Mouse (Mus musculus): ENCODE results near the gene Fmnl3. TPM values are rescaled to one million over a fixed set of nuclear protein-coding genes. Genes with fewer than 3 reads are reported as not detected.
A peak's percentile ranks its signal among the peaks of the same experiment; 100 is the strongest.

Fmnl3 gene
- polyA plus RNA-seq, 1 experiment from 2014 or later, result 28.9 TPM

- Histone ChIP-seq H3K36me3 (peaks cover 27% of the 10 kb centered on the region), H3K4me2 (replicated peaks) (no peak overlapping the region), H3K4me3 (replicated peaks) (no peak overlapping the region), H3K27ac (replicated peaks) (0 out of 2 replicates have a peak overlapping the region, but pooled peaks have one; percentile 7), H3K9me3 (replicated peaks) (no peaks in the 10 kb centered on the region), H3K4me1 (peaks cover 42% of the 10 kb centered on the region), H3K9ac (no peak overlapping the region), H3K27me3 (no peaks in the 10 kb centered on the region)
- WGBS, result 64% methylated on average over 15 of the region's 15 CpGs
- ATAC-seq (ENCODE audit: insufficient number of reproducible peaks, low FRiP score, low TSS enrichment, low read depth), result no peak; the same call in 1 of the 2 replicates
These were observed 29.4 kb upstream of the Fmnl3 start for GRCm38 (mm10) chr15:99399503-99400245.

GRCm38 (mm10) chr15:99397622-99398021, 27.3 kb upstream of the Fmnl3 start:
- H3K4me2 ChIP-seq (replicated peaks), result no peak overlapping the region
- no peaks in the 10 kb centered on the region for H3K9me3 ChIP-seq (replicated peaks)
- H3K36me3 ChIP-seq, result peaks cover 9% of the 10 kb centered on the region
- no peak overlapping the region for H3K9ac ChIP-seq
- 75% methylated on average over 2 of the region's 2 CpGs for WGBS
- no peak overlapping the region for H3K27ac ChIP-seq (replicated peaks)
- no peak for ATAC-seq (ENCODE audit: insufficient number of reproducible peaks, low FRiP score, low TSS enrichment, low read depth)
- peaks cover 50% of the 10 kb centered on the region for H3K4me1 ChIP-seq
- no peaks in the 10 kb centered on the region for H3K27me3 ChIP-seq
- no peak overlapping the region for H3K4me3 ChIP-seq (replicated peaks)

DNA sequence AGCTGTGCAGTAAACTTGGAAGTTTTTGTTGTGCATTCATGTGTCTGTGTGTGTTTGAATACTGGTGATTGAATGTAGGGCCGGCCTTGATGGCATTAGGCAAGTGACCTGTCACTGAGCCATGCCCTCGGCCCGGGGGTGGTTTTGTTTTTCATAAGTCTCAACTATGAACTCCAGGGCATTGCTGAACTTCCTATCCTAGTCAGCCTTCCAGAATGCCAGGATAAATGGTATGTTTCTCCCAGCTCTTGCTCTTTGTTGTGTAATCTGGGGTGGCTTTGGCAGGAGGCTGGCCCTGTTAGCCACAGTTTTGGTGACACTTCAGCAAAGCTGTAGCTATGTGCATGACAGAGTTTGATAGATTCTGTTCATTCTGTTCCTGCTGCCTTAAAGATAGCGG, 26.6 kb upstream of the Fmnl3 start:
- no peak for ATAC-seq (ENCODE audit: insufficient number of reproducible peaks, low FRiP score, low TSS enrichment, low read depth)
- WGBS, result 64% methylated on average over 4 of the region's 4 CpGs
- no peaks in the 10 kb centered on the region for H3K27me3 ChIP-seq
- H3K4me3 ChIP-seq (replicated peaks), result no peak overlapping the region
- no peaks in the 10 kb centered on the region for H3K9me3 ChIP-seq (replicated peaks)
- no peak overlapping the region for H3K9ac ChIP-seq
- H3K36me3 ChIP-seq, result 0 out of 2 replicates have a peak, but pooled peaks cover 3% of the 10 kb centered on the region
- no peak overlapping the region for H3K4me2 ChIP-seq (replicated peaks)
- peaks cover 55% of the 10 kb centered on the region for H3K4me1 ChIP-seq
- no peak overlapping the region for H3K27ac ChIP-seq (replicated peaks)

- no peak for ATAC-seq (ENCODE audit: insufficient number of reproducible peaks, low FRiP score, low TSS enrichment, low read depth)
These were observed 26.2 kb upstream of the Fmnl3 start for GRCm38 (mm10) chr15:99396462-99396861.

DNA sequence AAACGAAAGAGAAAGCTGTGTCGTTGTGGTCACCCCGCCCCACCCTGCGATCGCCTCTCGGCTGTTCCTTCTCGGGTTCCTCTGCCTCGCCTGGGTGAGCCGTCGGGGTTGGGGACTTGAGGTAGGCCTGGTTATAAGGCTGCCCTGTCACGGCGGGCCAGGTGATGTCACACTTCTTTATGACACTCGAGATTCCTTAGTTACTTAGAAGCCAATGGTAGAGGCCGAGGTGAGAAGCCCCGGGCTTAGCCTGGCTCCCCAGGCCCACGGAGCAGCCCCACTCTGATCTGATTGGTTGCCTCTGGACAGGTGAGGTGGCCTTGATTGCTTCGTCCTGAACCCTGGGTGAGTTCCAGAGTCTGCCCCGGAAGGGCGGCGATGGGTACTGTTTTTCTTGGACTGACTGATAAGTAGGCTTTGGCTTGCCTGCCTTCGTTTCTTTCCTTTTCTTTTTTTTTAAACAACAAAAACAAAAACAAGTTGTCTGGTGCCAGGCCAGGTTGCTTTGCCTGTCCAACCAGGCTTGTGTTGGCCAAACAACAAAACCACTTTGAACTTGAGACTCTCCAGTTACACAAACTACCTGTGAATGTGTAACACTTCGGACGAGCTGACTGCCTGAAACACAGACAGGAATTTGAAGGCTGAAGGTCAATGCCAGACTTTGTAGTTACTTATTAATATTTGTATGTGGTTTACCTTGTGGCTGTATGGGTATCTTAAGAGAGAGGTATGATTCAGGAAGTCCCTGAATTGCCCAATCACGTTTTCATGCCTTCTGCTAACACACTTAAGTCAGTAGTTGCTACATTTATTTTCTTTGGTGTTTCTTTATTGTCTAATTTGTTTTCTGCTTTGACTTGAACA, 23.3 kb upstream of the Fmnl3 start:
- no peaks in the 10 kb centered on the region for H3K36me3 ChIP-seq
- ATAC-seq (ENCODE audit: insufficient number of reproducible peaks, low FRiP score, low TSS enrichment, low read depth), result peak; percentile 25; the same call in 1 of the 2 replicates
- 4% methylated on average over 24 of the region's 24 CpGs for WGBS
- peak overlapping the region; percentile 90 for H3K4me3 ChIP-seq (replicated peaks)
- peak overlapping the region; percentile 97 for H3K27ac ChIP-seq (replicated peaks)
- H3K9ac ChIP-seq, result peak overlapping the region; percentile 85
- H3K4me1 ChIP-seq, result peaks cover 41% of the 10 kb centered on the region
- H3K27me3 ChIP-seq, result no peaks in the 10 kb centered on the region
- peak overlapping the region; percentile 79 for H3K4me2 ChIP-seq (replicated peaks)
- no peaks in the 10 kb centered on the region for H3K9me3 ChIP-seq (replicated peaks)

More at GRCm38 (mm10) chr15:99396462-99396861, 26.2 kb upstream of the Fmnl3 start:
- 82% methylated on average over 1 of the region's 1 CpGs for WGBS
- Histone ChIP-seq H3K4me2 (replicated peaks) (no peak overlapping the region), H3K9ac (no peak overlapping the region), H3K36me3 (0 out of 2 replicates have a peak, but pooled peaks cover 2% of the 10 kb centered on the region), H3K4me3 (replicated peaks) (no peak overlapping the region), H3K4me1 (peaks cover 55% of the 10 kb centered on the region), H3K9me3 (replicated peaks) (no peaks in the 10 kb centered on the region), H3K27me3 (no peaks in the 10 kb centered on the region), H3K27ac (replicated peaks) (no peak overlapping the region)

DNA sequence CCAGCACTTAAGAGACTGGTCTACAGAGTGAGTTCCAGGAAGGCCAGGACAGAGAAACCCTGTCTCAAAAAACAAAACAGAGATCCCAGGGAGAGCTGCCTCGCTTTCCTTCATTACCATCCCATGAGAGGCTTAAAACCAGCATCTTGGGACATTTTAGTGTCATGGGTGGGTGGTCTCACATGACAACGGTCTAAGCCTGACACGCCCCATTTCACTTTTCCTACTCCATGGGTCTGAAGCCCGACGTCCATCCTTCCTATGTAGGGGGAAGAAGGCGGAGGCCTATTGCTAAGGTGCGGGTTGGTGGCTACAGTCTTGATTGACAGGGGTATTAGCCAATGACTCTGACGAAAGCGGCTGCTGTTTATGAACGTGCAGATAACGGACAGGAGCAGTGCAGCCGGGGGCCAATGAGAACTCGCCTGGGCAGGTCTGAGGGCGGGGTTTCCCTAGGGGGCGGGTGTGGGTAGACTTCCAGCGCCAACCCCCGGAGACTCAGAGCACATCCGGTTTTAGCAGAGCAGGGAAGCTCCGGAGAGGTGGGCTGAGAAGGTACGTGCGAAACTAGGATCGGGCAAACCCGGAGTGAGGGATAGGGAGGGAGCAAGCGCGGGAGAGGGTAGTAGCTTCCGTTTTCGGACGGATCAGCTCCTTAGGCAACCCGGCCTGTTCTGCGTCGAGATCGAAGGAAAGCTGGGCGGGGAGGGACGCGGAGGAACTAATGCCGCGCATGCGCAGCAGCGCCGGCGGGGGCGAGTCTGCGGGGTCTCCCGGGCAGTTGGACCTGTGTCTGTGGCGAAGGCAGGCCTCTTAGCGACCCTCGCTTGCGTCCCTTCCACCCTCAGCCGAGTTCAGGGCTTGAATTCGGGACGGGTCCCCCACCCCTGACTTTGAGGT, 22.5 kb upstream of the Fmnl3 start, which contains the start of gene Tmbim6:
Gene Tmbim6 (plus strand): TSS at position 397 of the 900 bp plus-strand sequence.
- Histone ChIP-seq H3K36me3 (no peaks in the 10 kb centered on the region), H3K9ac (peak within 1 kb of the TSS; percentile 85), H3K9me3 (replicated peaks) (no peaks in the 10 kb centered on the region), H3K27me3 (no peaks in the 10 kb centered on the region), H3K27ac (replicated peaks) (peak within 1 kb of the TSS; percentile 97), H3K4me3 (replicated peaks) (peak within 1 kb of the TSS; percentile 90), H3K4me2 (replicated peaks) (peak within 1 kb of the TSS; percentile 79), H3K4me1 (peaks cover 38% of the 10 kb centered on the region)
- WGBS, result under 1% methylated on average over 47 of the region's 51 CpGs
- peak; percentile 99 for ATAC-seq (ENCODE audit: insufficient number of reproducible peaks, low FRiP score, low TSS enrichment, low read depth)

DNA sequence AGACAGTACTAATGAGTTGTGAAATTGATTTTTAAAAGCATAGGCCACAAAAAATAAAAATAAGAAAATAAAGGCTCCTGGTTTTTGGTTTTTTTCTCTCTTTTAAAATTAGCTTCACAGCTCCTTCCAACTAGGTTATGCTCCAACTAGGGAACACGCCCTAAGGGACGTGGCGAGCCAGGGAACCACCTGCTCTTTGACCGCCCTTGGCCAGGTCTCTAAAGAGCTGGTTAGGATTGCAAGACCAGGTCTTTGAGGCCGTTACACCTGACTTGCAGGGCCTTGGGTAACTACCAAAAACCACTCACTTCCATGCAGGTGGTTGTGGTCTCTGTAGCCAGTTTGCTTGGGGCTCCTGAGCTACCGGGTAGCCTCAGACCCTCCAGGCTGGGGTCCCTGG, 21.7 kb upstream of the Fmnl3 start:
- peak overlapping the region; percentile 71 for H3K4me2 ChIP-seq (replicated peaks)
- H3K27ac ChIP-seq (replicated peaks), result peak overlapping the region; percentile 67
- H3K27me3 ChIP-seq, result no peaks in the 10 kb centered on the region
- no peaks in the 10 kb centered on the region for H3K36me3 ChIP-seq
- H3K9ac ChIP-seq, result 0 out of 2 replicates have a peak overlapping the region, but pooled peaks have one; percentile 35
- H3K9me3 ChIP-seq (replicated peaks), result no peaks in the 10 kb centered on the region
- 80% methylated on average over 6 of the region's 6 CpGs for WGBS
- H3K4me3 ChIP-seq (replicated peaks), result peak overlapping the region; percentile 90
- H3K4me1 ChIP-seq, result peaks cover 36% of the 10 kb centered on the region
- no peak for ATAC-seq (ENCODE audit: insufficient number of reproducible peaks, low FRiP score, low TSS enrichment, low read depth)

GRCm38 (mm10) chr15:99390472-99391401, 20.5 kb upstream of the Fmnl3 start:
- H3K4me2 ChIP-seq (replicated peaks), result no peak overlapping the region
- no peaks in the 10 kb centered on the region for H3K27me3 ChIP-seq
- 61% methylated on average over 7 of the region's 7 CpGs for WGBS
- no peak overlapping the region for H3K4me3 ChIP-seq (replicated peaks)
- H3K27ac ChIP-seq (replicated peaks), result no peak overlapping the region
- ATAC-seq (ENCODE audit: insufficient number of reproducible peaks, low FRiP score, low TSS enrichment, low read depth), result no peak
- H3K36me3 ChIP-seq, result no peaks in the 10 kb centered on the region
- H3K9me3 ChIP-seq (replicated peaks), result no peaks in the 10 kb centered on the region
- no peak overlapping the region for H3K9ac ChIP-seq
- H3K4me1 ChIP-seq, result peaks cover 23% of the 10 kb centered on the region

- Histone ChIP-seq H3K9me3 (replicated peaks) (no peaks in the 10 kb centered on the region), H3K4me1 (peaks cover 8% of the 10 kb centered on the region), H3K4me2 (replicated peaks) (no peak overlapping the region), H3K27ac (replicated peaks) (no peak overlapping the region), H3K27me3 (no peaks in the 10 kb centered on the region), H3K9ac (no peak overlapping the region), H3K4me3 (replicated peaks) (no peak overlapping the region), H3K36me3 (no peaks in the 10 kb centered on the region)
- 71% methylated on average over 4 of the region's 4 CpGs for WGBS
- ATAC-seq (ENCODE audit: insufficient number of reproducible peaks, low FRiP score, low TSS enrichment, low read depth), result no peak
These were observed 17.7 kb upstream of the Fmnl3 start for GRCm38 (mm10) chr15:99387976-99388375.

- H3K27ac ChIP-seq (replicated peaks), result no peak overlapping the region
- ATAC-seq (ENCODE audit: insufficient number of reproducible peaks, low FRiP score, low TSS enrichment, low read depth), result no peak
- H3K36me3 ChIP-seq, result no peaks in the 10 kb centered on the region
- no peak overlapping the region for H3K4me2 ChIP-seq (replicated peaks)
- WGBS, result 67% methylated on average over 3 of the region's 3 CpGs
- no peak overlapping the region; the same call in 1 of the 2 replicates for H3K9ac ChIP-seq
- no peaks in the 10 kb centered on the region for H3K27me3 ChIP-seq
- H3K9me3 ChIP-seq (replicated peaks), result no peaks in the 10 kb centered on the region
- H3K4me1 ChIP-seq, result peaks cover 3% of the 10 kb centered on the region; the same call in 1 of the 2 replicates
- no peak overlapping the region for H3K4me3 ChIP-seq (replicated peaks)
These were observed 16.5 kb upstream of the Fmnl3 start for GRCm38 (mm10) chr15:99386796-99387195.

All from embryonic facial prominence, embryonic 15.5 days (tissue).